Mouse (Mus musculus): ENCODE measurements around the gene Mroh8.

- TF ChIP-seq CTCF (IDR thresholded peaks at IDR 0.05; ENCODE audit: low read depth, low read length) (no peak), POLR2A (IDR thresholded peaks at IDR 0.05; ENCODE audit: borderline replicate concordance, low read depth, low read length) (no peak)
Observed at GRCm38 (mm10) chr2:157310963-157311637, 31.8 kb upstream of the Mroh8 start.

All from bone marrow macrophage, adult 2 months (primary cell).